Mouse (Mus musculus) megakaryocyte, embryonic 14.5 days (primary cell): ENCODE data around the gene Sgpl1. TPM values are rescaled to one million over a fixed set of nuclear protein-coding genes. Genes with fewer than 3 reads are reported as not detected.

Experiments
- H3K27me3 ChIP-seq: replicated peaks from 2 replicates; pipeline ENCODE3; 2012; ENCODE audit warnings: inconsistent platforms
- H3K36me3 ChIP-seq: replicated peaks from 2 replicates; pipeline ENCODE3; 2012; ENCODE audit warnings: low read length, inconsistent platforms, mixed read lengths
- H3K4me1 ChIP-seq: 2 replicates; pipeline ENCODE4 v1.6.1; 2012; ENCODE audit warnings: inconsistent platforms
- H3K4me3 ChIP-seq: replicated peaks from 2 replicates; pipeline ENCODE3; 2012; ENCODE audit warnings: moderate library complexity, mild to moderate bottlenecking, inconsistent platforms
- H3K9me3 ChIP-seq: 2 replicates; pipeline ENCODE4 v1.6.1; 2012; ENCODE audit warnings: inconsistent platforms
- FLI1 ChIP-seq: IDR thresholded peaks from 2 replicates; pipeline ENCODE4 v1.6.1; 2012; ENCODE audit warnings: low read length, inconsistent platforms, mixed read lengths
- GATA1 ChIP-seq: IDR thresholded peaks from 3 replicates; pipeline ENCODE4 v1.6.1; 2012; ENCODE audit warnings: mixed read lengths, low read length, inconsistent platforms, borderline replicate concordance
- polyA plus RNA-seq: library from polyadenylated mRNA; stranded (reverse); fragments of >175 nt; gene quantifications from 2 replicates; pipeline ENCODE4 v1.2.3, GENCODE M21; 2012; ENCODE audit warnings: low replicate concordance; ENCODE audit not compliant: insufficient read depth

Gene Sgpl1
- polyA plus RNA-seq, 1 experiment, result 3.6 TPM

GRCm38 (mm10) chr10:61158594-61158993, 11.1 kb upstream of the Sgpl1 start:
- H3K36me3 ChIP-seq, result no peaks in the 10 kb centered on the region
- no peaks in the 10 kb centered on the region for H3K4me1 ChIP-seq
- H3K9me3 ChIP-seq, result peaks cover 11% of the 10 kb centered on the region
- H3K4me3 ChIP-seq, result no peak overlapping the region
- H3K27me3 ChIP-seq, result peaks cover 22% of the 10 kb centered on the region
- TF ChIP-seq GATA1, result no peak
- TF ChIP-seq FLI1, result no peak

- peaks cover 11% of the 10 kb centered on the region for H3K9me3 ChIP-seq
- no peaks in the 10 kb centered on the region for H3K4me1 ChIP-seq
- H3K36me3 ChIP-seq, result no peaks in the 10 kb centered on the region
- no peak for TF ChIP-seq FLI1
- no peak for TF ChIP-seq GATA1
- no peak overlapping the region for H3K4me3 ChIP-seq
- H3K27me3 ChIP-seq, result peaks cover 26% of the 10 kb centered on the region
Observed at GRCm38 (mm10) chr10:61156453-61156852, 8.9 kb upstream of the Sgpl1 start.

DNA sequence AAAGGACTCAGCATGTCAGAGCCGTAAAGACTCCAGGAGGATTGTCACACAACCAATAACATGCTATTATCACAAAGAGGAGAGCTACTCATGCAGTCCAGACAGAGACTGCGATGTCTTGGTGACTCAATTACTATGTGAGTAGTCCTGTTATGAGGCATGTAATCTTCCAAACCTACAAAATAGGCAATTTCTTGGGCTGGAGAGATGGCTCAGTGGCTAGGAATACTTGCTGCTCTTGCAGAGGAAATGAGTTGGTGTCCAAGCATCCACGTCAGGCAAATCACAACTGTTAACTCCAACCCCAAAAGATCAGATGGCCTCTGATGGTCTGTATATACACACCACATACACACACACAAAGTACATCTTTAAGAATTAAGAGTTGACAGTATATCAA, 8.1 kb upstream of the Sgpl1 start:
- H3K36me3 ChIP-seq, result no peaks in the 10 kb centered on the region
- H3K4me3 ChIP-seq, result no peak overlapping the region
- no peaks in the 10 kb centered on the region for H3K4me1 ChIP-seq
- TF ChIP-seq FLI1 (no peak), GATA1 (no peak)
- H3K9me3 ChIP-seq, result peaks cover 11% of the 10 kb centered on the region
- peaks cover 29% of the 10 kb centered on the region for H3K27me3 ChIP-seq

DNA sequence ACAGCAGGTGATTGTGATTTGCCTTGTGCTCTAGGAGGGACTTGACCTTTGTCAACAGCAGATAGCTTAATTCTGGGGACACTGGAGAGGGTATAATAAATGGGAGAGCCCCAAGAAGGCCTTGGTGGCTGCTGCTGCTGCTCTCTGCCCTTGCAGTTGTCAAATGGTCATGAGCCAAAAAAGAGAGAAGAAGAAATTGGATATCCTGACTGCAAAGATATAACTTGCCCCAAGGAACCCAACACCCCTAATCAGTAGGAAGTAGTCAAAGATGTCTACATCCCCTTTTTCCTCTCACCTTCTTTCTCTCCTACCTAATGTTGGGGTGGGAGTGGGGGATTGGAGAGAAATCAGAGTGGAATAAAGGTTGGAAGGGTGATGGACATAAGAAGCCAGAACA, 4.6 kb upstream of the Sgpl1 start:
- Histone ChIP-seq H3K4me3 (no peak overlapping the region), H3K4me1 (peaks cover 8% of the 10 kb centered on the region)
- TF ChIP-seq GATA1 (no peak), FLI1 (no peak)

DNA sequence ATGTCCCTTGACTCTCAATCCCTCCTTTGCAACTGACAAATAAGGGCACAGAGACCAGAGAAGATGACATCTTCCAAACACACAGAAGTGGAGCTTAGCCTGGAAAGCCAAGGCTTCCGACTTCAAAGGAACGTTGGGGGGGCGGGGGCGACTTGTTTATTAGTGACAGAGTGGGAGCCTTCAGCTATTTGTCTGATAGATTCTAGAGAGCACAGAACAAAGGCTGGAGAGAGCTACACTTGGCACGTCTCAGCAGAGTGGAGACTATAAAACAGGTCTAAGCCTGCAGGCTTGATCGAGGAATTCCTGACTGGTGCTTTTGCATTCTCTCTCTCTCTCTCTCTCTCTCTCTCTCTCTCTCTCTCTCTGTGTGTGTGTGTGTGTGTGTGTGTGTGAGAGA, 3.1 kb upstream of the Sgpl1 start:
- no peak for TF ChIP-seq GATA1
- TF ChIP-seq FLI1, result no peak
- Histone ChIP-seq H3K4me1 (peaks cover 21% of the 10 kb centered on the region), H3K36me3 (no peaks in the 10 kb centered on the region), H3K4me3 (no peak overlapping the region), H3K9me3 (no peaks in the 10 kb centered on the region), H3K27me3 (peaks cover 61% of the 10 kb centered on the region)

More for the DNA sequence above, 4.6 kb upstream of the Sgpl1 start:
- peaks cover 47% of the 10 kb centered on the region for H3K27me3 ChIP-seq
- no peaks in the 10 kb centered on the region for H3K36me3 ChIP-seq
- peaks cover 8% of the 10 kb centered on the region for H3K9me3 ChIP-seq

- TF ChIP-seq FLI1 (no peak), GATA1 (no peak)
- no peak overlapping the region for H3K4me3 ChIP-seq
- H3K4me1 ChIP-seq, result peaks cover 21% of the 10 kb centered on the region
- H3K9me3 ChIP-seq, result no peaks in the 10 kb centered on the region
- peaks cover 66% of the 10 kb centered on the region for H3K27me3 ChIP-seq
- no peaks in the 10 kb centered on the region for H3K36me3 ChIP-seq
Observed at GRCm38 (mm10) chr10:61149476-61149875, 2.0 kb upstream of the Sgpl1 start.

- TF ChIP-seq GATA1 (no peak), FLI1 (no peak)
- Histone ChIP-seq H3K36me3 (no peaks in the 10 kb centered on the region), H3K4me1 (peaks cover 21% of the 10 kb centered on the region), H3K4me3 (peak overlapping the region; percentile 91), H3K9me3 (no peaks in the 10 kb centered on the region), H3K27me3 (peaks cover 71% of the 10 kb centered on the region)
Observed at GRCm38 (mm10) chr10:61146807-61147156, 721 bp downstream of the Sgpl1 start.

GRCm38 (mm10) chr10:61146119-61146806, 1.2 kb downstream of the Sgpl1 start:
- no peak for TF ChIP-seq FLI1
- TF ChIP-seq GATA1, result no peak
- H3K36me3 ChIP-seq, result no peaks in the 10 kb centered on the region
- H3K4me1 ChIP-seq, result peaks cover 21% of the 10 kb centered on the region
- H3K27me3 ChIP-seq, result peaks cover 68% of the 10 kb centered on the region
- no peaks in the 10 kb centered on the region for H3K9me3 ChIP-seq
- peak overlapping the region; percentile 91 for H3K4me3 ChIP-seq

DNA sequence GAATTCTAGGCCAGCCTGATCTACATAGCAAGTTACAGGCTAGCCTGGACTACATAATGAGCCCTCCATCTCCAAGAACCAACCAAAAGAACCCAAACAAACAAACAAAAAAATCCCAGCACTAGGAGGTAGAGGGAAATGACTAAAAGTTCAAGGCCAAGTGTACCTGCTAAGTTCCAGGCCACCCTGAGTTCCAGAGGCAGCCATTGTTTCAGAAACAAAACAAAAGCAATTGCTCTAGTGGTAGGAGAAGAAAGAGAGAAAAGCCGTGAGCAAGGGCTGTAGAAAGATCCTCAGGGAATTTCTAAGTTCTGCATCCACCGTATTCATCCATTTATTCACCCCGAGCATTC, 1.8 kb downstream of the Sgpl1 start:
- TF ChIP-seq GATA1, result no peak
- TF ChIP-seq FLI1, result no peak
- peaks cover 21% of the 10 kb centered on the region for H3K4me1 ChIP-seq
- no peaks in the 10 kb centered on the region for H3K9me3 ChIP-seq

DNA sequence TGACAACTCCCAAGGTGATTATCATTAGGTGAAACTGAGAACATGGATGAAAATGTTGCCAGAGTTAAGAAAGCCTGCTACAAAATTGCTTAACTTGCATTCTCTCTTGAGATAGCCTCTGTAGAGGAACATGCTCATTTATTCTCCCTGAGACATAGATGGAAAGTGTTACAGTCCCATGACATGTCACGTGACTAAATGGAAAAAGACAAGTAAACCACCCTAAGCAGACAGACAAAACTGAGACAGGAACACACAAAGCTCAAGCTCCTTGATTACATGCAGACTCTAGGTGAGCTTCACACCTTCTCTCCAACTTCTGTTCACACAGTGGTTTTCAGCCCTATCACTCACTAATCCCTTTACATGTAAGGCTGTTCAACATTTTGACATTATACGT, 4.2 kb downstream of the Sgpl1 start:
- H3K9me3 ChIP-seq, result no peaks in the 10 kb centered on the region
- H3K36me3 ChIP-seq, result no peaks in the 10 kb centered on the region
- TF ChIP-seq GATA1 (no peak), FLI1 (no peak)
- peaks cover 21% of the 10 kb centered on the region for H3K4me1 ChIP-seq
- H3K27me3 ChIP-seq, result peaks cover 45% of the 10 kb centered on the region
- H3K4me3 ChIP-seq, result no peak overlapping the region

More for the DNA sequence above, 1.8 kb downstream of the Sgpl1 start:
- H3K4me3 ChIP-seq, result peak overlapping the region; percentile 91
- H3K36me3 ChIP-seq, result no peaks in the 10 kb centered on the region
- H3K27me3 ChIP-seq, result peaks cover 65% of the 10 kb centered on the region
